Mouse (Mus musculus): ENCODE results near the gene Hoga1. TPM values are rescaled to one million over a fixed set of nuclear protein-coding genes. Genes with fewer than 3 reads are reported as not detected.
A peak's percentile ranks its signal among the peaks of the same experiment; 100 is the strongest.

The Hoga1 gene
- polyA plus RNA-seq, 1 experiment from 2014 or later = 1.3 TPM

DNA sequence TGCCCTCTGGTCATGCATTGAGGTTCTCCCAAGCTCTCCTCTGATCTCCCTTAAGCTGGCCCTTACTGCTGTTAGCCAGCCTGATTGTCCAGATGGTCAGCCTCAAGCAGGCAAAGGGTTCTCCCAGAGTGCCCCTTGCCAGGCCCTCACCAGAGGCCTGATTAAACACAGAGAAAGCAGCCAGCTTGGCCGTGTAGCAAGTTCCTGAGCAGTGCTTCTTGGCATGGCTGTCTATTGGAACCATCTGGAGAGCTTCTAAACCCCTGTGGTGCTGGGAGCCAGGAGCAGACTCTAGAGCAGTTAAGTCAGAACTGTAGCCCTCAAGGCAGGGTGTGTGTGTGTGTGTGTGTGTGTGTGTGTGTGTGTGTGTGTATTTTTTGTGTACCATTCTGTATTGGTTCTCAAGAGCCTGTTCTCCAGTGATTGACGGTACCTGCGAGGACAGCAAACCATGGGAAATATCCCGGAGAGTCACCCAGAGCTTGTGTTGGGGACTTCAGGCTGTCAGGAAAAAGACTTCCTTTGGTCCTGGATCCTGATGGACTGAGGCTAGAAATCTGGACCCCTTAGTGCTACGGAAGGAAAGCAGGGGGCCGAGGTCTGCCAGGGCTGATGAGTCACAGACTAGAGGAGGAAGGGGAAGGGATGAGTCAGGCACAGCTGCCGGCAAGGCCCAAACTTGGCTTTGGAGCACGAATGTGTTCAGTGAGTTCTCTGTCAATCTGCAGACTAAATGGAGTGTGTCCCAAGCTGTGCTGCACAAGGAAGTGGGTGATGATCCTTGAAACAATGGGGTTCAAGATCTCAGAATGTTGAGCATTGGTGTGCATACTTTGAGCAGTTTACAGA lies 27.8 kb upstream of the Hoga1 start:
- Histone ChIP-seq H3K4me1 (replicated peaks; ENCODE audit: control insufficient read depth, insufficient read depth, low read length) (peaks cover 24% of the 10 kb centered on the region), H3K27me3 (ENCODE audit: control insufficient read depth, insufficient read depth, low read depth, low read length) (no peaks in the 10 kb centered on the region), H3K9me3 (ENCODE audit: control insufficient read depth, low read length) (no peaks in the 10 kb centered on the region), H3K4me3 (ENCODE audit: low read length) (no peak overlapping the region), H3K27ac (ENCODE audit: low read length) (peak overlapping the region; percentile 75), H3K4me2 (ENCODE audit: low read depth, low read length) (peak overlapping the region; percentile 8; the same call in 1 of the 2 replicates), H3K36me3 (ENCODE audit: control insufficient read depth, insufficient read depth, low read length) (no peaks in the 10 kb centered on the region), H3K9ac (ENCODE audit: low read length) (peak overlapping the region; percentile 14; the same call in 1 of the 2 replicates)
- WGBS = 47% methylated on average over 8 of the region's 8 CpGs
- peak; percentile 73 for ATAC-seq (ENCODE audit: low read depth)

DNA sequence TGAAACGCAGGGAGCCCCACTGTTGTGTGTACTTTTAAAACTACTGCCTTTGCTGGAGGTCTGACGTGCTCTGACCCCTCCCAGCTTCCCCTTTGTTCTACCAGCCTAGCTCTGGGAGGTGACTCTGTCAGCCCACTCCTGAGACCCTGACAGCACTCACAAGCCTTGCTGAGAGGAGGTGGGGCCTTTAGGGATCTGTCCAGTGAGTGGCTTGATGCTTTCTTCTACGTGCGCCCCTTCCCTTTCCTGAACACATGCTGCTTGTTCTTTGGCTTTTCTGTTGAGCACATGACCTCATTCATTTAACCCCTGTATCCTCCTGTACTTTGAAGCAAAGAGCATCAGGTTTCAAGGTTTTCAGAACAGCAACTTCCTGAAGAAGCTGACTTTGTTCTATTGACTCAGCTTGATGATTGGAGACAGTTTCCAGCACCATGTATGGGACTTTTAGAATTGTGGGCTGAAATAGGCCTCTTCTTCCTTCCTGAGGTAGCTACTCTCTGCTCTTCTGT lies 26.3 kb upstream of the Hoga1 start:
- H3K27ac ChIP-seq (ENCODE audit: low read length) = peak overlapping the region; percentile 75
- H3K9ac ChIP-seq (ENCODE audit: low read length) = no peak overlapping the region
- WGBS = 37% methylated on average over 4 of the region's 4 CpGs
- H3K36me3 ChIP-seq (ENCODE audit: control insufficient read depth, insufficient read depth, low read length) = no peaks in the 10 kb centered on the region
- no peak overlapping the region for H3K4me2 ChIP-seq (ENCODE audit: low read depth, low read length)
- ATAC-seq (ENCODE audit: low read depth) = 0 out of 2 replicates have a peak, but pooled peaks have one; percentile 41
- no peaks in the 10 kb centered on the region for H3K27me3 ChIP-seq (ENCODE audit: control insufficient read depth, insufficient read depth, low read depth, low read length)
- no peaks in the 10 kb centered on the region for H3K9me3 ChIP-seq (ENCODE audit: control insufficient read depth, low read length)
- H3K4me1 ChIP-seq (replicated peaks; ENCODE audit: control insufficient read depth, insufficient read depth, low read length) = peaks cover 24% of the 10 kb centered on the region
- no peak overlapping the region for H3K4me3 ChIP-seq (ENCODE audit: low read length)

DNA sequence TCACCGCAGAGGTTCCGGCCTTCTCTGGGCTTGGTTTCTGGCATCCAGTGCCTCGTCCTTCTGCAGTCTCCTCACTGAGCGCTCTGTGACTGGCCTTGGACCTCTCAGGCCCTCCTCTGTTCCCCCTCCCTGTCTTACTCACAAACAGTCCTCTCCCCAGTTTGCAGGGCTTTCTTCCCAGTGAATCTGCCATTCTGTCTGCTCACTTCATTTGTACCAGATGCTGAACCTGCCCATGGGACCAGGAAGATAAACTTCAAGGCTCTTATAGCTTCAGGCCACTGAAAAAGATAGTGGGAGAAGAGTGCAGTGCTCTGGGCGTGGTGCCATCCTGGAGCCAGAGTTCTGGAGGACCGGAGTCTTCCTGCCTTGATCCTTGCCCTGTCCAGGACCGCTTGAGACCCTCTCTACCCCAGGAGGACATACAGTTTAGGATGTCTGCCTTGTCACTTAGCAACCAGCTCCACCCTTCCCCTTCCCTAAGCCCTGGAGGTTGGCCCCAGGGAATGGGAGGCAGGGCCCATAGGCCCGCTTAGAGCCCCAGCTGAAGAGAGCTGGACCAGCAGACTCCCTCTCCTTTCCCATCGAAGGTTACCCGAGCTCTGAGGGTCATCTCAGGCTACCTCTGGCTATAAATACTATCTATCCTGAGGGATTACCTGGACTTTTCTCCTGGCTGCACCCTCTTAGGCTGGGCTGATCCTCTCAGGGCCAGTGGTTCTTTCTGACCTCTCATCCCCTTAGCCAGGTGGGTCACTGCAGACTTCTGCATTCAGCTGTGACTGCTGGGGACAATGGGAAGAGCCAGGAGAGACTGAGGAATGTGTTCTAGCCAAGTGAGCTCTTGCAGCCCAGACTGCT lies 23.5 kb upstream of the Hoga1 start:
- no peak for ATAC-seq (ENCODE audit: low read depth)
- Histone ChIP-seq H3K9me3 (ENCODE audit: control insufficient read depth, low read length) (no peaks in the 10 kb centered on the region), H3K4me3 (ENCODE audit: low read length) (no peak overlapping the region), H3K27me3 (ENCODE audit: control insufficient read depth, insufficient read depth, low read depth, low read length) (no peaks in the 10 kb centered on the region), H3K27ac (ENCODE audit: low read length) (no peak overlapping the region), H3K4me1 (replicated peaks; ENCODE audit: control insufficient read depth, insufficient read depth, low read length) (peaks cover 21% of the 10 kb centered on the region), H3K36me3 (ENCODE audit: control insufficient read depth, insufficient read depth, low read length) (no peaks in the 10 kb centered on the region), H3K4me2 (ENCODE audit: low read depth, low read length) (no peak overlapping the region), H3K9ac (ENCODE audit: low read length) (no peak overlapping the region)
- WGBS = 71% methylated on average over 10 of the region's 10 CpGs

DNA sequence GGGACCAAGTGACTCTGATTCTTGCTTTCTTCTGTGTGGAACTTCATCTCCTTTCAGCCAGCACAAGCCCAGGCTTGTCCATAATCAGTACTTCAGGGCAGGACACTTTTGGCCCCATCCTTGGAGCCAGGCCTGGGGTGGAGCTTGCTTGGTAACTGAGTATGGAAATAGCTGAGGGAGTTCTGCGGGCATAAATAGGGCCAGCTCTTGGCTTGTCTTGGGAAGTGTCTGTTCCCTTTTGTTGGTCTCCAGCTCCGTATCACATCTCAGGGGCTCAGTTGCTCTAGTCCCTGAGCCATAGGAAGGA lies 22.9 kb upstream of the Hoga1 start:
- H3K27me3 ChIP-seq (ENCODE audit: control insufficient read depth, insufficient read depth, low read depth, low read length) = no peaks in the 10 kb centered on the region
- peaks cover 15% of the 10 kb centered on the region for H3K4me1 ChIP-seq (replicated peaks; ENCODE audit: control insufficient read depth, insufficient read depth, low read length)
- H3K36me3 ChIP-seq (ENCODE audit: control insufficient read depth, insufficient read depth, low read length) = no peaks in the 10 kb centered on the region
- H3K9me3 ChIP-seq (ENCODE audit: control insufficient read depth, low read length) = no peaks in the 10 kb centered on the region
- no peak overlapping the region for H3K4me2 ChIP-seq (ENCODE audit: low read depth, low read length)
- no peak overlapping the region for H3K4me3 ChIP-seq (ENCODE audit: low read length)
- WGBS = 84% methylated on average over 2 of the region's 2 CpGs
- ATAC-seq (ENCODE audit: low read depth) = no peak
- H3K9ac ChIP-seq (ENCODE audit: low read length) = no peak overlapping the region
- H3K27ac ChIP-seq (ENCODE audit: low read length) = no peak overlapping the region

DNA sequence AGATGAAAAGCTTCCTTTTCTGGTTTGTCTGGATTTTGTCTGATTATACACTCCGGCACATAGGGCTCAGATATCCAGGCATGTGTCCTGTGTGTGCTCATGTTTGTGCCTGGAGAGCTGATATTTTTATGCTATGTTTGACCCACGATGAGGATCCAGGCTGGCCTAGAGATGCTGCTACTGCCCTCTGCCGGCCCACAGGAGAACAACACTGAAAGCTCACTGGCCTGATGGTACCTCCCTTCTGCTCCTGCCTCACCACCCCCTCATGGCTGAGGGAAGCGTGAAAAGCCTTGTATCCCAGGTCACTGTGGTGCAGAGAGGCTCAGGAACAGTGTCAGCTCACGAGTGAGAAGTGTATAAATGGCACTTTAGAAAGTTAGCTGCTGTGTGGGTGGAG lies 19.3 kb upstream of the Hoga1 start:
- Histone ChIP-seq H3K9ac (ENCODE audit: low read length) (no peak overlapping the region), H3K4me1 (replicated peaks; ENCODE audit: control insufficient read depth, insufficient read depth, low read length) (no peaks in the 10 kb centered on the region), H3K27me3 (ENCODE audit: control insufficient read depth, insufficient read depth, low read depth, low read length) (no peaks in the 10 kb centered on the region), H3K9me3 (ENCODE audit: control insufficient read depth, low read length) (no peaks in the 10 kb centered on the region), H3K4me3 (ENCODE audit: low read length) (no peak overlapping the region), H3K27ac (ENCODE audit: low read length) (no peak overlapping the region), H3K4me2 (ENCODE audit: low read depth, low read length) (no peak overlapping the region), H3K36me3 (ENCODE audit: control insufficient read depth, insufficient read depth, low read length) (no peaks in the 10 kb centered on the region)
- 3% methylated on average over 5 of the region's 5 CpGs for WGBS
- ATAC-seq (ENCODE audit: low read depth) = peak; percentile 80

DNA sequence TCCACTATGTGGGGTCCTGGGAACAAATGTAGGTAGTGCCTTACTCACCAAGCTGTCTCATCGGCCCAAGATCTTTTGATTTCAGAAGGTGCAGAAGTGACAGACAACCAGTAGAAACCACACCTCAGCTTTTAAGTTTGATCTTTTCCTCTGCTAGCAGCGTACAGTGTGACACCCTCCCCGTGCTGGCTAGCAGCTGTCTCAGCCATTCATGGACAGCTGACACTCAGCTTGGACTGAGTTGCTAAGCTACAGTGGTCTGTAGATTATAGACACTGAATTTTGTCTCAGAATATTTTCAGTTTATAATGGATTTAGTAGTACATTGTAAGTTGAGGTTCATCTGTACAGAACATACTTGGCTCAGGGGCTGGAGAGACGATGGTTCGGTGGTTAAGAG lies 14.3 kb upstream of the Hoga1 start:
- ATAC-seq (ENCODE audit: low read depth) = no peak
- H3K36me3 ChIP-seq (ENCODE audit: control insufficient read depth, insufficient read depth, low read length) = no peaks in the 10 kb centered on the region
- WGBS = 80% methylated on average over 5 of the region's 5 CpGs
- H3K4me3 ChIP-seq (ENCODE audit: low read length) = no peak overlapping the region
- H3K27ac ChIP-seq (ENCODE audit: low read length) = no peak overlapping the region
- H3K4me1 ChIP-seq (replicated peaks; ENCODE audit: control insufficient read depth, insufficient read depth, low read length) = peaks cover 9% of the 10 kb centered on the region; the same call in 1 of the 2 replicates
- no peak overlapping the region for H3K9ac ChIP-seq (ENCODE audit: low read length)
- no peaks in the 10 kb centered on the region for H3K27me3 ChIP-seq (ENCODE audit: control insufficient read depth, insufficient read depth, low read depth, low read length)
- no peak overlapping the region for H3K4me2 ChIP-seq (ENCODE audit: low read depth, low read length)
- H3K9me3 ChIP-seq (ENCODE audit: control insufficient read depth, low read length) = no peaks in the 10 kb centered on the region

DNA sequence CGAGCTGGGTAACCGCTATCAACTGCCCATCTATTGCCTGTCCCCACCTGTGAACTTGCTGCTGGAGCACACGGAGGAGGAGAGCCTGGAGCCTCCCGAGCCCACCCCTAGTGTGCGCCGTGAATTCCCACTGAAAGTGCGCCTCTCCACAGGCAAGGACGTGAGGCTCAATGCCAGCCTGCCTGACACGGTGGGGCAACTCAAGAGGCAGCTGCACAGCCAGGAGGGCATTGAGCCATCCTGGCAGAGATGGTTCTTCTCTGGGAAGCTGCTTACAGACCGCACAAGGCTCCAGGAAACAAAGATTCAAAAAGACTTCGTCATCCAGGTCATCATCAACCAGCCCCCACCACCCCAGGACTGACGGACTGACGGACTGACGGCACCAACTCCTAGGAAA lies 11.8 kb upstream of the Hoga1 start:
- H3K4me3 ChIP-seq (ENCODE audit: low read length) = no peak overlapping the region
- no peaks in the 10 kb centered on the region for H3K27me3 ChIP-seq (ENCODE audit: control insufficient read depth, insufficient read depth, low read depth, low read length)
- H3K4me2 ChIP-seq (ENCODE audit: low read depth, low read length) = no peak overlapping the region
- no peak overlapping the region for H3K27ac ChIP-seq (ENCODE audit: low read length)
- 83% methylated on average over 14 of the region's 14 CpGs for WGBS
- no peaks in the 10 kb centered on the region for H3K36me3 ChIP-seq (ENCODE audit: control insufficient read depth, insufficient read depth, low read length)
- H3K4me1 ChIP-seq (replicated peaks; ENCODE audit: control insufficient read depth, insufficient read depth, low read length) = peaks cover 9% of the 10 kb centered on the region; the same call in 1 of the 2 replicates
- no peak for ATAC-seq (ENCODE audit: low read depth)
- H3K9ac ChIP-seq (ENCODE audit: low read length) = no peak overlapping the region
- H3K9me3 ChIP-seq (ENCODE audit: control insufficient read depth, low read length) = no peaks in the 10 kb centered on the region

DNA sequence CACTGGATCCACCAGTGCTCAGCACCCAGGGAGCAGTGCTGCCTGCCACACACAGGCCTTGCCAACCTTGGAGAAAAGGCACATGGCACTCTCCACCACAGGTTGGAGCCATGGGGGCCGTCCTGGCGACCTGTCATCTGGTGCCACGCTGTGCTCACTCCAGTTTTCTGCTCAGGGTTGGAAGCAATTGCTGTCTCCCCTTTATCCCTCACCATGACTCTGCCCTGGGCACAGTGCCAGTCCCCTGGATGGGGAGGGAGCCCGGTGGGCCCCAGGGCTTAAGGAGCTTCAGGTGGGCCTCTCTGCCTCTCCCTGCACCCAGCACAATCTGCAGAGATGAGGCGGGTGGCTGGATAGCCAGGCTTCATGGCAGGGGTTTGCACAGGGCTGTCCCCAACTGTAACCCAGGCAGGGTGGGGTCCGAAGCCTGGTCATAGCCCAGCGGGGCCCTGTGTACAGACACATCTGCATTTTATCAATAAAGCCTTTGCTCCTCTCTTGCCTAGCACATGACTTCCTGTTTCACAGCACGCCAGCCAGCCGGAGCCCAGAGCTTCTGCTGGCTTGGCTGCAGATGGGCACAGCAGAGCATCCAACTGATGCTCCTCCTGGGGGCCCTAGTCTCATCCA lies 11.1 kb upstream of the Hoga1 start:
- Histone ChIP-seq H3K27ac (ENCODE audit: low read length) (no peak overlapping the region), H3K4me1 (replicated peaks; ENCODE audit: control insufficient read depth, insufficient read depth, low read length) (peaks cover 9% of the 10 kb centered on the region; the same call in 1 of the 2 replicates), H3K27me3 (ENCODE audit: control insufficient read depth, insufficient read depth, low read depth, low read length) (no peaks in the 10 kb centered on the region), H3K36me3 (ENCODE audit: control insufficient read depth, insufficient read depth, low read length) (no peaks in the 10 kb centered on the region), H3K9ac (ENCODE audit: low read length) (no peak overlapping the region), H3K4me2 (ENCODE audit: low read depth, low read length) (no peak overlapping the region), H3K4me3 (ENCODE audit: low read length) (no peak overlapping the region), H3K9me3 (ENCODE audit: control insufficient read depth, low read length) (no peaks in the 10 kb centered on the region)
- ATAC-seq (ENCODE audit: low read depth) = peak; percentile 31
- WGBS = 59% methylated on average over 9 of the region's 9 CpGs

Data from lung, embryonic 16.5 days (tissue).